Mouse (Mus musculus): ENCODE measurements around the gene Ptbp1. TPM values are rescaled to one million over a fixed set of nuclear protein-coding genes. Genes with fewer than 3 reads are reported as not detected.

Ptbp1 gene
- total and polyA plus RNA-seq, 2 experiments from 2014 or later: 53.7 to 97.3 TPM

DNA sequence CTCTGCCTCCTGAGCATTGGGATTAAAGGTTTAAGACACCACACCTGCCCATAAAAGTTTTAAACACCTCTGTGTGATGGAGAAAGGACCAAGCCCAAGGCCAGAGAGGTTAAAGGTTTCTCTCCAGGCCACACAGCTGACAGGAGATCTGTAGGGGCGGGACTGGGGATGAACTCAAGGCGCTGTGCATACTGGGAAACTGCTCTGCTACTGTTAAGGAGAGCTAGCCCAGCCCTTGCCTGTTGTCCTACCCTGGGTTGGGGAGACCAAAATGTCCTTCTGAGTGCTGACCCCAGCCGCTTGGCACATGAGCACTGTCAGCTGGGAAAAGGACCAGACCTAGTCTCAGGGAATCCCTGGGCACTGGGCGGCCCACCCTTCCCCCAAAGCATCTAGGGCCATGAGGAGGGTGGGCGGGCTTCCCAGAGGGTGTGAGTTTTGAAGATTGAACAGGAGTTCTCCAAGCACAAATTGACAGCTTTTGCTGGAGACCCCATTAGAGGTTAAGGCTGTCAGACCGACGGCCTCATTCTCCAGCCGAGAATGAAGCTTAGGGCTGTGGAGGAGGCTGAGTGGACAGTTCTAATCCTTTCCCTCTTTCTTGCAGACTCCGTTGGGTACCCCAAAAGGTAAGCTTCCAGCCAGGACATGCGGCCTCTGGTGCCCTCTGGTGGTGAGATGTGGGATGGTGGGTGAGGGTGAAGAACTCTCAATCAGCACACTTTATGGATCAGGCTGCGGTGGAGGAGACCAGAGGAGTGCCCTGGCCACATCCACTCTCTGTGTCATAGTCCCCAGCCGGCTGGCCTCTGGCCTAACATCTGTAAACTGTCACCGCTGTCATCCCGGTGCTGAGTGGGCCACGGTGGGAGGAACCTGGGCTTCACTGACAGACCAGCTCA, 42.2 kb upstream of the Ptbp1 start:
- Histone ChIP-seq H3K9ac (no peak overlapping the region), H3K4me1 (ENCODE audit: insufficient read depth) (no peaks in the 10 kb centered on the region), H3K36me3 (ENCODE audit: insufficient read depth) (peaks cover 72% of the 10 kb centered on the region), H3K4me3 (ENCODE audit: low read depth, low read length) (no peak overlapping the region), H3K4me2 (ENCODE audit: low read depth) (no peak overlapping the region), H3K27me3 (ENCODE audit: insufficient read depth, low read length) (no peaks in the 10 kb centered on the region), H3K9me3 (ENCODE audit: low read length) (no peaks in the 10 kb centered on the region), H3K27ac (ENCODE audit: low read depth, low read length) (no peak overlapping the region)
- TF ChIP-seq CTCF (IDR thresholded peaks at IDR 0.05; ENCODE audit: low read depth): peak; percentile 98
- ATAC-seq: peak; percentile 74
- DNase-seq: peak; percentile 91
- WGBS: 30% methylated on average over 15 of the region's 15 CpGs

DNA sequence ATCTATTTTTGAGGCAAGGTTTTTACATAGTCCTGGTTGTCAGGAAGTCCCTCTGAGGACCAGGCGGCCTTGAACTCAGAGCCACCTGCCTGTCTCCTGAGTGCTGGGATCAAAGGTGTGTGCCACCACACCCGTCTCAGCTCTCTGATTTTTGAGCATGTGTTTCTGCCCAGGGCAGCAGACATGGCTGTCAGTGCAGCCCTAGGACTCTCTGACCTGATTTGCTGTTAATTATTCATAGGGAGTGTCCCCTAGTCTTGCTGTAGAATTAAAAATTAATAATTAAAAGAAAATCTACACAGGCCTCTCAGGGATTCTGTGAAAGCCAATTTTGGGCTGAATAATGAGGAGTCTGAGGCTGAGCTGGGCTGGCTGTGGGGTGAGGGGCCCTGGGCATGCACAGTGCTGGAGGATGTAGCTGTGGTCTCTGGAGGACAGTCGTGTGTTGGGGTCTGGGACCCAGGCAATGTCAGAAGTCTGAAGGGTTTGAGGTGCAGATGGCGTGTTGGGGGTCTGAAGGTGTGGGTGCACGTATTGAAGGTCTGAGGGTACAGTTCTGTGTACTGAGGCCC, 39.9 kb upstream of the Ptbp1 start:
- no peak overlapping the region for H3K27ac ChIP-seq (ENCODE audit: low read depth, low read length)
- DNase-seq (no peak), ATAC-seq (no peak)
- H3K4me2 ChIP-seq (ENCODE audit: low read depth): no peak overlapping the region
- peaks cover 63% of the 10 kb centered on the region for H3K36me3 ChIP-seq (ENCODE audit: insufficient read depth)
- no peaks in the 10 kb centered on the region for H3K27me3 ChIP-seq (ENCODE audit: insufficient read depth, low read length)
- H3K4me1 ChIP-seq (ENCODE audit: insufficient read depth): no peaks in the 10 kb centered on the region
- H3K9ac ChIP-seq: no peak overlapping the region
- WGBS: 90% methylated on average over 5 of the region's 5 CpGs
- no peak for TF ChIP-seq CTCF (IDR thresholded peaks at IDR 0.05; ENCODE audit: low read depth)
- H3K9me3 ChIP-seq (ENCODE audit: low read length): no peaks in the 10 kb centered on the region
- H3K4me3 ChIP-seq (ENCODE audit: low read depth, low read length): no peak overlapping the region

DNA sequence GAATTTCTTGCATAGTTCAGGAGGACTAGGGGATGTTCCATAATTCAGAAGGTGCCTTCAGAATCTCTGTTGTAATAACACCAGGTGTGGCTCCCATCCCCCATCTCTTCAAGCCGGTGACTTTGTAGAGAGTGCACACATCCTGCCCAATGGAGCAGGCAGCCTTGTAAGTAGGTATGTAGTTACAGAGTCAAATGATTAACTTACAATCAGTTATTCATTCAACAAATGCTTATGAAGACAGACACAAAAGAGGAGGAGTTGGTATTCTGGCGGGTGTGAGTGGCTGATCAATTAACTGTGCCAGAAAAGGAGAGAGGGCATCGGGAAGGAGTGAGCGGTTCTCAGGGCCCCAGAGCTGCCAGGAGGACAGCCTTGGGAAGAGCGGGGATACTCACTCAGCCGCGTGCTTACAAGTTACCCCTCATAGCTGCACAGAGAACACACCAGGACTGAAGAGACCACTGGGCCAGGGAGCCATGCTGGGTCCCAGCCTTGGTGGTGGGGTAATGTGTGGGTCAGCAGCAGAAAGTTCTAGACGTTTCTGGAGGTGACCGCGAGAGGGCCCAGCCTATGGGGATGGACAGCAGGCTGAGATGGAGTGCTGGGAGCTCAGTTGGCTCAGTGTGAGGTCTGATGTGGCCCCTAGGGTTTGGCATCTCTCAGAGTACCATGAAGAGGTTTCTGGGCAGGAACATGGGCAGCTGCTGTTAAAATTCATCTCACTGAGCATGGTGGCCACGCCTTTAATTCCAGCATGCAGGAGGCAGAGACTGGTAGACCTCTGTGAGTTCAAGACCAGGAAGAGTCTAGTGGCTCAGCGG, 38.3 kb upstream of the Ptbp1 start:
- H3K36me3 ChIP-seq (ENCODE audit: insufficient read depth): peaks cover 61% of the 10 kb centered on the region
- no peaks in the 10 kb centered on the region for H3K27me3 ChIP-seq (ENCODE audit: insufficient read depth, low read length)
- 83% methylated on average over 12 of the region's 12 CpGs for WGBS
- H3K4me1 ChIP-seq (ENCODE audit: insufficient read depth): no peaks in the 10 kb centered on the region
- no peaks in the 10 kb centered on the region for H3K9me3 ChIP-seq (ENCODE audit: low read length)
- ATAC-seq (no peak), DNase-seq (no peak)
- H3K9ac ChIP-seq: no peak overlapping the region
- no peak overlapping the region for H3K4me2 ChIP-seq (ENCODE audit: low read depth)
- H3K4me3 ChIP-seq (ENCODE audit: low read depth, low read length): no peak overlapping the region
- no peak for TF ChIP-seq CTCF (IDR thresholded peaks at IDR 0.05; ENCODE audit: low read depth)
- H3K27ac ChIP-seq (ENCODE audit: low read depth, low read length): no peak overlapping the region

DNA sequence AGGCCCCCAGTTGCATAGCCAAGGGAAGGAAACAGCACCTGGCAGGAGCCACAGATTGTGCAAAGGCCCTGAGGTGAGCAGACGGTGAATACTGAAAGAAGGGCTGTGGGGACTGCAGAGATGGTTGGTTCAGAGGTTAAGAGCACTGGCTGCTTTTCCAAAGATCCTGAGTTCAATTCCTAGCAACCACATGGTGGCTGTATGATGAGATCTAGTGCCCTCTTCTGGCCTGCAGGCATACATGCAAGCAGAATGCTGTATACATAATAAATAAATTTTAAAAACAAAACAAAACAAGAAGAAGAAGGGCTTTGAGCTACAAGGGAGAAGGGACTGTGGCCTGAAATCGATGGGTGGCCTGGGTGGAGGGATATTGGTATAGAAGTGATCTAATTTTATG, 37.1 kb upstream of the Ptbp1 start:
- Histone ChIP-seq H3K9ac (no peak overlapping the region), H3K27me3 (ENCODE audit: insufficient read depth, low read length) (no peaks in the 10 kb centered on the region), H3K9me3 (ENCODE audit: low read length) (no peaks in the 10 kb centered on the region), H3K4me3 (ENCODE audit: low read depth, low read length) (no peak overlapping the region), H3K4me2 (ENCODE audit: low read depth) (no peak overlapping the region), H3K4me1 (ENCODE audit: insufficient read depth) (no peaks in the 10 kb centered on the region), H3K36me3 (ENCODE audit: insufficient read depth) (peaks cover 58% of the 10 kb centered on the region), H3K27ac (ENCODE audit: low read depth, low read length) (no peak overlapping the region)
- WGBS: 79% methylated on average over 2 of the region's 2 CpGs
- peak; percentile 67 for TF ChIP-seq CTCF (IDR thresholded peaks at IDR 0.05; ENCODE audit: low read depth)
- ATAC-seq (no peak), DNase-seq (no peak)

DNA sequence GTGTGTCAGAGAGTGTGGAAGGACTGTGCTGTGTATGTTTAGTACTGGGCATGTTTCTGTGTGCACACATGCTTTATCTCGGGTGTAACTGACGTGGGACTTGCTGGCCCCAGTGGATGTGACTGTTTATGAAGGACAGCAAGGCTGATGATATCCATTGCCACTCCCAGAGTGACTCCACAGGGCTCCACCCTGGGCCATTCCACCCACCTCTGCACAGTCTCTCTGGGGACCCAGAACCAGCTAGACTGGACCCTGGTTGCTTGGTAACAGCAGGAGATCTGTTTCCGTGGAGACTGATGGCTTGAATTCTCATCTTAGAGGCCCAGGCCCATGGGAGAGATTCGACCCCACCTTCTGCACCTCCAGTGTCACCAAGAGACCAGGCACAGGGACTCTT, 36.0 kb upstream of the Ptbp1 start:
- Histone ChIP-seq H3K9ac (no peak overlapping the region), H3K27ac (ENCODE audit: low read depth, low read length) (no peak overlapping the region), H3K4me1 (ENCODE audit: insufficient read depth) (no peaks in the 10 kb centered on the region), H3K4me2 (ENCODE audit: low read depth) (no peak overlapping the region), H3K27me3 (ENCODE audit: insufficient read depth, low read length) (no peaks in the 10 kb centered on the region), H3K36me3 (ENCODE audit: insufficient read depth) (peaks cover 48% of the 10 kb centered on the region), H3K4me3 (ENCODE audit: low read depth, low read length) (no peak overlapping the region), H3K9me3 (ENCODE audit: low read length) (no peaks in the 10 kb centered on the region)
- ATAC-seq (no peak), DNase-seq (no peak)
- no peak for TF ChIP-seq CTCF (IDR thresholded peaks at IDR 0.05; ENCODE audit: low read depth)
- WGBS: 71% methylated on average over 4 of the region's 4 CpGs

DNA sequence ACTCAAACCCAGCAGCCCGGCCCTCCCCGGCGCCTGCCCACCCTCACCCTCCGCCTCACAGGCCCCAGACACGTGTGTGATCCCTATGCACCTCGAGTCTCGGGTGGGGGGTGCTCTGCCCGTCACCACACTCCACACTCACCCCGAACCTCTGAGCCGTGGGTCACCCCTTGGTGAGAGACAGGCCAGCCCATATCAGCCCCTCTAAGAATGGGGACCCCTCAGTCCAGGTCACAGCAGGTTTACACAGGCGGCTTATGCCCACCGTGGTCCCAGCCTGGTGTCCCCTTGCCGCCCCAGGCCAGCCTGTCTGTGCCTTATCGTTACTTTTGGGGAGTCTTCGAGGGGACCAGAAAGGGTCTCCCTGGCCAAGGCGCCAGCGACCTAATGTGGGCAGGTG, 34.6 kb upstream of the Ptbp1 start:
- WGBS: 92% methylated on average over 17 of the region's 17 CpGs
- Histone ChIP-seq H3K9me3 (ENCODE audit: low read length) (no peaks in the 10 kb centered on the region), H3K27me3 (ENCODE audit: insufficient read depth, low read length) (no peaks in the 10 kb centered on the region), H3K36me3 (ENCODE audit: insufficient read depth) (peaks cover 47% of the 10 kb centered on the region), H3K4me2 (ENCODE audit: low read depth) (no peak overlapping the region), H3K4me3 (ENCODE audit: low read depth, low read length) (no peak overlapping the region), H3K4me1 (ENCODE audit: insufficient read depth) (no peaks in the 10 kb centered on the region), H3K27ac (ENCODE audit: low read depth, low read length) (no peak overlapping the region), H3K9ac (no peak overlapping the region)
- DNase-seq (no peak), ATAC-seq (no peak)
- TF ChIP-seq CTCF (IDR thresholded peaks at IDR 0.05; ENCODE audit: low read depth): no peak
